Mouse (Mus musculus): ENCODE measurements around the gene Chd9. TPM values are rescaled to one million over a fixed set of nuclear protein-coding genes. Genes with fewer than 3 reads are reported as not detected.
"Not testable (repeated sequence)": the region's sequence is repeated elsewhere in the genome, so short reads cannot be mapped to it uniquely, and the experiment has no call there.

Gene Chd9
- polyA plus RNA-seq, 1 experiment from 2014 or later: 81.9 TPM

DNA sequence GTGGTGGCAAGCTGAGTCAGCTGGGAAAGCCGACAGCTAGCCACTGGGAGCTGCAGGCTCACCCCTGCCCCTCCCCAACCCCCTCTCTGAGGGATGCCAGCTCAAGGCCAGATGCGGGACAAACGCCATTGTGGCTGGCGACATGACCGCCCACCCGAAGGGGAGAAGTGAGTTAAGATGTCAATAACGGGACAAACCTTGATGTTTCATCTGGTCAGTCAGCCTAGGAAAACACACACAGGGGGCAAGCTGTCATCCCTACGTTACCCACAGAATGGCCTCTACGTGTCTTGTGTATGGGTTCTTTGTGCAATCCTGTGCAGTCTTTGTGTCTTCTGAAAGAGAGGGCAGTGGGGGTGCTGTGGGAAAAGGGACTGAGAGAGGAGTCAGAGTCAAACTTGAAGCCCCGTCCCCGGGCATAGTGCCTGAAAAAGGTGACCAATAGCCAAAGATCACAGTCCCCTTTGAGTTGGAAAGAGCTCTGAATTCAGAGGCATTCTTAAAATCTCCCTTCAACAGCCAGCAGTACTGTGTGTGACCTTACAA is 49.4 kb downstream of the Chd9 start:
- Histone ChIP-seq H3K9ac (peak overlapping the region; percentile 49), H3K4me2 (peak overlapping the region; percentile 83), H3K9me3 (no peaks in the 10 kb centered on the region), H3K27me3 (no peaks in the 10 kb centered on the region), H3K27ac (peak overlapping the region; percentile 63), H3K4me3 (peak overlapping the region; percentile 47), H3K36me3 (no peaks in the 10 kb centered on the region), H3K4me1 (peaks cover 24% of the 10 kb centered on the region)
- ATAC-seq (ENCODE audit: borderline replicate concordance, extremely low read depth, low FRiP score, low TSS enrichment): no peak
- WGBS: 3% methylated on average over 11 of the region's 11 CpGs

GRCm38 (mm10) chr8:90878551-90878950 is 50.4 kb downstream of the Chd9 start:
- no peaks in the 10 kb centered on the region for H3K36me3 ChIP-seq
- no peak overlapping the region for H3K9ac ChIP-seq
- no peaks in the 10 kb centered on the region for H3K27me3 ChIP-seq
- WGBS: 64% methylated on average over 6 of the region's 6 CpGs
- H3K4me1 ChIP-seq: peaks cover 24% of the 10 kb centered on the region
- H3K4me2 ChIP-seq: no peak overlapping the region
- H3K27ac ChIP-seq: no peak overlapping the region
- no peak overlapping the region for H3K4me3 ChIP-seq
- no peak for ATAC-seq (ENCODE audit: borderline replicate concordance, extremely low read depth, low FRiP score, low TSS enrichment)
- H3K9me3 ChIP-seq: no peaks in the 10 kb centered on the region

DNA sequence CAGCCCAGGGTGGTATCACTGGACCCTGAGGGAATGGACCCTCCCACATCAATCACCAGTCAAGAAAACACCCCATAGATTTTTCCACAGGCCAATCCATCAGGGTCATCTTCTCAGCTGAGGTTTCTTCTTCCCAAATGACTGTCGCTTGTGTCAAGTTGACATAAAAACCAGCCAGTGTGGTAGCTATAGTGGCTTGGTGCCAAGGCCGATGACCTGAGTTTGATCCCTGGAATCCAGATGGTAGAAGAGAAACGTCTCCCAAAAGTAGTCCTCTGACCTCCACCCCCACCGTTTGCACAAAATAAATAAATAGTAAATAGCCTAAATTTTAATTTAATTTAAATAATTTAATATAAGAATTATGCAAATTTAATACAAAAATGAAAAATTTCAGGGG is 51.9 kb downstream of the Chd9 start:
- peaks cover 24% of the 10 kb centered on the region for H3K4me1 ChIP-seq
- ATAC-seq (ENCODE audit: borderline replicate concordance, extremely low read depth, low FRiP score, low TSS enrichment): no peak
- WGBS: 62% methylated on average over 4 of the region's 4 CpGs

GRCm38 (mm10) chr8:90881181-90881580 is 53.0 kb downstream of the Chd9 start:
- Histone ChIP-seq H3K9me3 (no peaks in the 10 kb centered on the region), H3K4me1 (peaks cover 20% of the 10 kb centered on the region), H3K4me3 (no peak overlapping the region)

More for the DNA sequence above, 51.9 kb downstream of the Chd9 start:
- no peaks in the 10 kb centered on the region for H3K36me3 ChIP-seq
- no peak overlapping the region for H3K4me2 ChIP-seq
- no peak overlapping the region for H3K4me3 ChIP-seq
- no peaks in the 10 kb centered on the region for H3K27me3 ChIP-seq
- no peak overlapping the region for H3K9ac ChIP-seq
- no peaks in the 10 kb centered on the region for H3K9me3 ChIP-seq
- no peak overlapping the region for H3K27ac ChIP-seq

GRCm38 (mm10) chr8:90882088-90882691 is 54.0 kb downstream of the Chd9 start:
- no peak for ATAC-seq (ENCODE audit: borderline replicate concordance, extremely low read depth, low FRiP score, low TSS enrichment)
- Histone ChIP-seq H3K27ac (no peak overlapping the region), H3K9me3 (no peaks in the 10 kb centered on the region), H3K4me3 (no peak overlapping the region), H3K36me3 (no peaks in the 10 kb centered on the region), H3K4me2 (no peak overlapping the region), H3K4me1 (peaks cover 10% of the 10 kb centered on the region), H3K27me3 (no peaks in the 10 kb centered on the region), H3K9ac (no peak overlapping the region)
- 83% methylated on average over 16 of the region's 16 CpGs for WGBS

More at GRCm38 (mm10) chr8:90881181-90881580, 53.0 kb downstream of the Chd9 start:
- H3K9ac ChIP-seq: no peak overlapping the region
- H3K27ac ChIP-seq: no peak overlapping the region
- no peaks in the 10 kb centered on the region for H3K27me3 ChIP-seq
- WGBS: 82% methylated on average over 5 of the region's 5 CpGs
- H3K36me3 ChIP-seq: no peaks in the 10 kb centered on the region
- no peak overlapping the region for H3K4me2 ChIP-seq
- no peak for ATAC-seq (ENCODE audit: borderline replicate concordance, extremely low read depth, low FRiP score, low TSS enrichment)

- H3K27me3 ChIP-seq: no peaks in the 10 kb centered on the region
- H3K36me3 ChIP-seq: no peaks in the 10 kb centered on the region
- H3K9me3 ChIP-seq: no peaks in the 10 kb centered on the region
- H3K9ac ChIP-seq: no peak overlapping the region
- H3K4me2 ChIP-seq: no peak overlapping the region
- WGBS: 58% methylated on average over 2 of the region's 2 CpGs
- no peak overlapping the region for H3K4me3 ChIP-seq
- H3K4me1 ChIP-seq: 0 out of 2 replicates have a peak, but pooled peaks cover 2% of the 10 kb centered on the region
- H3K27ac ChIP-seq: no peak overlapping the region
- no peak for ATAC-seq (ENCODE audit: borderline replicate concordance, extremely low read depth, low FRiP score, low TSS enrichment)
These were observed 57.7 kb downstream of the Chd9 start for GRCm38 (mm10) chr8:90885671-90886368.

GRCm38 (mm10) chr8:90886369-90886712 is 58.2 kb downstream of the Chd9 start:
- H3K27me3 ChIP-seq; H3K27ac ChIP-seq; H3K36me3 ChIP-seq; H3K9me3 ChIP-seq; H3K4me3 ChIP-seq; H3K9ac ChIP-seq; H3K4me1 ChIP-seq; H3K4me2 ChIP-seq; ATAC-seq (ENCODE audit: borderline replicate concordance, extremely low read depth, low FRiP score, low TSS enrichment): not testable (repeated sequence)
- no CpG with 5 or more reads among the region's 15 CpGs for WGBS

DNA sequence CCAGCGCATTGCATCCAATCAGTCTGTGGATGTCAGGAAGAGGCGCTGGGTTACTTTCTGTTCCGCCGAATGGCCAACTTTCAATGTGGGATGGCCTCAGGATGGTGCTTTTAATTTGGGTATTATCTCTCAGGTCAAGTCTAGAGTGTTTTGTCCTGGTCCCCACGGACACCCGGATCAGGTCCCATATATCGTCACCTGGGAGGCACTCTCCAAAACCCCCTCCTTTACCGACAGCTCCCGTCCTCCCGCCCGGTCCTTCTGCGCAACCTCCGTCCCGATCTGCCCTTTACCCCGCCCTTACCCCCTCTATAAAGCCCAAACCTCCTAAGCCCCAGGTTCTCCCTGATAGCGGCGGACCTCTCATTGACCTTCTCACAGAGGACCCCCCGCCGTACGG is 59.2 kb downstream of the Chd9 start:
- WGBS: no CpG with 5 or more reads among the region's 20 CpGs
- not testable (repeated sequence) for H3K9me3 ChIP-seq; H3K9ac ChIP-seq; H3K27me3 ChIP-seq; H3K36me3 ChIP-seq; ATAC-seq (ENCODE audit: borderline replicate concordance, extremely low read depth, low FRiP score, low TSS enrichment); H3K27ac ChIP-seq; H3K4me1 ChIP-seq; H3K4me2 ChIP-seq
- H3K4me3 ChIP-seq: peak overlapping the region; percentile 38

- H3K27ac ChIP-seq: no peak overlapping the region
- no peak for ATAC-seq (ENCODE audit: borderline replicate concordance, extremely low read depth, low FRiP score, low TSS enrichment)
These were observed 63.9 kb downstream of the Chd9 start for GRCm38 (mm10) chr8:90891872-90892578.

GRCm38 (mm10) chr8:90892579-90892919 is 64.4 kb downstream of the Chd9 start:
- no peak overlapping the region for H3K27ac ChIP-seq
- no peak overlapping the region for H3K4me2 ChIP-seq
- ATAC-seq (ENCODE audit: borderline replicate concordance, extremely low read depth, low FRiP score, low TSS enrichment): no peak
- no peaks in the 10 kb centered on the region for H3K36me3 ChIP-seq
- WGBS: 72% methylated on average over 5 of the region's 5 CpGs
- H3K9me3 ChIP-seq: no peaks in the 10 kb centered on the region
- no peak overlapping the region for H3K9ac ChIP-seq
- no peak overlapping the region for H3K4me3 ChIP-seq
- peaks cover 10% of the 10 kb centered on the region for H3K4me1 ChIP-seq
- H3K27me3 ChIP-seq: no peaks in the 10 kb centered on the region

More at GRCm38 (mm10) chr8:90891872-90892578, 63.9 kb downstream of the Chd9 start:
- Histone ChIP-seq H3K27me3 (no peaks in the 10 kb centered on the region), H3K4me1 (peaks cover 10% of the 10 kb centered on the region), H3K4me3 (no peak overlapping the region), H3K36me3 (no peaks in the 10 kb centered on the region), H3K9me3 (no peaks in the 10 kb centered on the region), H3K9ac (no peak overlapping the region), H3K4me2 (no peak overlapping the region)
- WGBS: 86% methylated on average over 8 of the region's 8 CpGs

- Histone ChIP-seq H3K9ac (no peak overlapping the region), H3K4me1 (peaks cover 20% of the 10 kb centered on the region), H3K27me3 (no peaks in the 10 kb centered on the region), H3K4me3 (no peak overlapping the region), H3K36me3 (no peaks in the 10 kb centered on the region), H3K9me3 (no peaks in the 10 kb centered on the region), H3K4me2 (peak overlapping the region; percentile 10; the same call in 1 of the 2 replicates), H3K27ac (peak overlapping the region; percentile 20; the same call in 1 of the 2 replicates)
- WGBS: 24% methylated on average over 14 of the region's 14 CpGs
- ATAC-seq (ENCODE audit: borderline replicate concordance, extremely low read depth, low FRiP score, low TSS enrichment): peak; percentile 52; the same call in 1 of the 2 replicates
These were observed 66.2 kb downstream of the Chd9 start for GRCm38 (mm10) chr8:90894231-90894914.

Data from lung, embryonic 15.5 days (tissue).